Mouse (Mus musculus) hindbrain, embryonic 12.5 days (tissue): ENCODE results near the gene Gng11. TPM values are rescaled to one million over a fixed set of nuclear protein-coding genes. Genes with fewer than 3 reads are reported as not detected.

Experiments used
- ATAC-seq: fragments of 200-750 bp; cut with Nextera tagmentation; 2 replicates; pipeline ENCODE4 v1.8.0; 2017; ENCODE audit warnings: moderate TSS enrichment; ENCODE audit not compliant: low FRiP score
- H3K27ac ChIP-seq: fragments of 300-500 bp; sonication (generic); 2 replicates; pipeline ENCODE4 v1.5.1; 2016; ENCODE audit warnings: mild to moderate bottlenecking
- H3K27me3 ChIP-seq: fragments of 300-500 bp; sonication (generic); 2 replicates; pipeline ENCODE4 v1.6.1; 2016; ENCODE audit warnings: mild to moderate bottlenecking
- H3K36me3 ChIP-seq: fragments of 300-500 bp; sonication (generic); 2 replicates; pipeline ENCODE4 v1.6.1; 2016; ENCODE audit warnings: mild to moderate bottlenecking
- H3K4me1 ChIP-seq: fragments of 300-500 bp; sonication (generic); 2 replicates; pipeline ENCODE4 v1.6.1; 2016
- H3K4me2 ChIP-seq: fragments of 300-500 bp; sonication (generic); replicated peaks from 2 replicates; pipeline ENCODE4 v1.6.1; 2016; ENCODE audit warnings: mild to moderate bottlenecking
- H3K4me3 ChIP-seq: fragments of 300-500 bp; sonication (generic); 2 replicates; pipeline ENCODE4 v1.5.1; 2016; ENCODE audit warnings: mild to moderate bottlenecking
- H3K9ac ChIP-seq: fragments of 300-500 bp; sonication (generic); 2 replicates; pipeline ENCODE4 v1.6.1; 2016; ENCODE audit warnings: mild to moderate bottlenecking, moderate library complexity
- H3K9me3 ChIP-seq: fragments of 300-500 bp; sonication (generic); replicated peaks from 2 replicates; pipeline ENCODE4 v1.6.1; 2016; ENCODE audit warnings: mild to moderate bottlenecking
- WGBS: fragments of 180-500 bp; shearing (Covaris S2); methylation state at CpG from one replicate; pipeline ENCODE4 v1.1.7; 2016; 5-methylcytosine and 5-hydroxymethylcytosine counted together
- polyA plus RNA-seq: library from polyadenylated mRNA; unstranded; fragments of >200 nt; fragmentation: Nextera tagmentation; extraction: Ambion mirVana; gene quantifications from 2 replicates; pipeline ENCODE4 v1.2.1, GENCODE M21; 2016

Gene Gng11
- polyA plus RNA-seq, 1 experiment from 2014 or later, result 43.8 TPM

DNA sequence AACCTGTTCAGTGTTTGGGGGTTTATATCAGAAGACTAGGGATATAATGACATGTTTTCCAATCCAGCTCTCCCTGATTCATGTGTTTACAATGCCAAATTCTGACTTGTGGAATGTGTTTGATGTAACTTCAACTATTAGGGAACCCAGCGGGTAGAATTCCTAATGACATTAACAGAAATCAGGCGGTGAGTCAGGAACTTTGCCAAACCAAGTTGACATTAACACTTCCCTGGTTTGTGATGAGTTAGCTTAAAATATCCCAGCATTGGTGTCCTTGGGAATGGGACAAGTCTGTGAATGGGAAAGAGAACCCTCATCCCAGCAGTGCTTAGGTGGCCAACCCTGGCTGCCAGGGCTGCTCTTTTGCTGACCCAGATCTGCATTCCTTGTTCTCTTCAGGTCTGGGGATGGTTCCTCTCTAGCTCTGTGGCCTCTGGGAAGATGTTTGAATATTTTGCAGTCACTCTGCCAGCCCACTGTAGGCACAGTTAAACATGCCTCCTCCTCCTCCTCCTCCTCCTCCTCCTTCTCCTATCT is 4.9 kb downstream of the Gng11 start:
- no peaks in the 10 kb centered on the region for H3K27me3 ChIP-seq
- H3K27ac ChIP-seq, result no peak overlapping the region
- H3K36me3 ChIP-seq, result no peaks in the 10 kb centered on the region
- H3K4me2 ChIP-seq, result no peak overlapping the region
- 79% methylated on average over 2 of the region's 2 CpGs for WGBS
- H3K9ac ChIP-seq, result no peak overlapping the region
- no peak overlapping the region for H3K4me3 ChIP-seq
- no peak for ATAC-seq
- H3K9me3 ChIP-seq, result no peaks in the 10 kb centered on the region
- H3K4me1 ChIP-seq, result peaks cover 8% of the 10 kb centered on the region

- ATAC-seq, result no peak
- H3K4me2 ChIP-seq, result no peak overlapping the region
- H3K4me1 ChIP-seq, result no peaks in the 10 kb centered on the region
- no peak overlapping the region for H3K4me3 ChIP-seq
- no peaks in the 10 kb centered on the region for H3K9me3 ChIP-seq
- H3K9ac ChIP-seq, result no peak overlapping the region
- no peaks in the 10 kb centered on the region for H3K27me3 ChIP-seq
- H3K27ac ChIP-seq, result no peak overlapping the region
- H3K36me3 ChIP-seq, result no peaks in the 10 kb centered on the region
Measured at GRCm38 (mm10) chr6:4009548-4009947, 5.8 kb downstream of the Gng11 start.

- no peak overlapping the region for H3K4me3 ChIP-seq
- no peaks in the 10 kb centered on the region for H3K9me3 ChIP-seq
- no peak overlapping the region for H3K4me2 ChIP-seq
- 34% methylated on average over 1 of the region's 1 CpGs for WGBS
- no peak overlapping the region for H3K9ac ChIP-seq
- H3K4me1 ChIP-seq, result no peaks in the 10 kb centered on the region
- ATAC-seq, result no peak
- no peak overlapping the region for H3K27ac ChIP-seq
- H3K27me3 ChIP-seq, result no peaks in the 10 kb centered on the region
- no peaks in the 10 kb centered on the region for H3K36me3 ChIP-seq
Measured at GRCm38 (mm10) chr6:4022645-4023044, 18.9 kb downstream of the Gng11 start.

- WGBS, result 68% methylated on average over 2 of the region's 2 CpGs
- H3K9me3 ChIP-seq, result no peaks in the 10 kb centered on the region
- H3K27ac ChIP-seq, result no peak overlapping the region
- H3K4me3 ChIP-seq, result no peak overlapping the region
- ATAC-seq, result no peak
- H3K4me2 ChIP-seq, result no peak overlapping the region
- H3K9ac ChIP-seq, result no peak overlapping the region
- H3K4me1 ChIP-seq, result no peaks in the 10 kb centered on the region
- no peaks in the 10 kb centered on the region for H3K27me3 ChIP-seq
- H3K36me3 ChIP-seq, result no peaks in the 10 kb centered on the region
Measured at GRCm38 (mm10) chr6:4026367-4026766, 22.7 kb downstream of the Gng11 start.

DNA sequence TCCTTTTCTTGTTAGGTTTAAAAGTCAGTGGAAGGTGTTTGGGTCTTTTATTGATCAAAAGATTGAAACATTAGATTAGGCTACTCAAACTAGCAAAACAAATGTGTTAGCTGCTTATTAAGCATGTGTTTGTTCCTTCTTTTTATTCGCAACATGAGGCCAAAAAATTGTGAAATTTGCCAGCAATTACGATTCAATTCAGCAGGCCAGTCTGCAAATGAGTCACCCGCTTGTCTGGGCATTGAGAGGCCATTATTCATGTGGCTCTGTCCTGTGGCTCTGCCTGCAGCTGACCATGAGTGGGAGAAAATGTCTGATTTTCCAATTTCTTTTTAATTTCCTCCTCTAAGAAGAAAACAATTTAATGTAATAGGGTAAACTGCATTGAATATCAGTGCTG is 27.3 kb downstream of the Gng11 start:
- Histone ChIP-seq H3K9ac (no peak overlapping the region), H3K4me2 (no peak overlapping the region), H3K9me3 (no peaks in the 10 kb centered on the region), H3K27me3 (no peaks in the 10 kb centered on the region), H3K36me3 (no peaks in the 10 kb centered on the region), H3K4me3 (no peak overlapping the region), H3K4me1 (no peaks in the 10 kb centered on the region), H3K27ac (no peak overlapping the region)
- 83% methylated on average over 3 of the region's 3 CpGs for WGBS
- ATAC-seq, result no peak

GRCm38 (mm10) chr6:4041821-4042220 is 38.1 kb downstream of the Gng11 start:
- no peaks in the 10 kb centered on the region for H3K9me3 ChIP-seq
- H3K4me2 ChIP-seq, result no peak overlapping the region
- H3K4me3 ChIP-seq, result no peak overlapping the region
- WGBS, result 87% methylated on average over 1 of the region's 1 CpGs
- H3K27ac ChIP-seq, result no peak overlapping the region
- H3K36me3 ChIP-seq, result no peaks in the 10 kb centered on the region
- H3K27me3 ChIP-seq, result no peaks in the 10 kb centered on the region
- H3K9ac ChIP-seq, result no peak overlapping the region
- H3K4me1 ChIP-seq, result no peaks in the 10 kb centered on the region
- ATAC-seq, result no peak

- H3K27me3 ChIP-seq, result no peaks in the 10 kb centered on the region
- no peaks in the 10 kb centered on the region for H3K4me1 ChIP-seq
- WGBS, result 100% methylated on average over 1 of the region's 1 CpGs
- H3K4me2 ChIP-seq, result no peak overlapping the region
- H3K4me3 ChIP-seq, result no peak overlapping the region
- no peaks in the 10 kb centered on the region for H3K36me3 ChIP-seq
- ATAC-seq, result no peak
- no peak overlapping the region for H3K9ac ChIP-seq
- H3K9me3 ChIP-seq, result no peaks in the 10 kb centered on the region
- H3K27ac ChIP-seq, result no peak overlapping the region
Measured at GRCm38 (mm10) chr6:4047200-4047599, 43.5 kb downstream of the Gng11 start.

GRCm38 (mm10) chr6:4052843-4053242 is 49.1 kb downstream of the Gng11 start:
- H3K9me3 ChIP-seq, result no peaks in the 10 kb centered on the region
- H3K4me3 ChIP-seq, result no peak overlapping the region
- no peak overlapping the region for H3K9ac ChIP-seq
- H3K36me3 ChIP-seq, result no peaks in the 10 kb centered on the region
- 58% methylated on average over 1 of the region's 1 CpGs for WGBS
- H3K27me3 ChIP-seq, result no peaks in the 10 kb centered on the region
- ATAC-seq, result no peak
- H3K4me1 ChIP-seq, result no peaks in the 10 kb centered on the region
- H3K27ac ChIP-seq, result no peak overlapping the region
- no peak overlapping the region for H3K4me2 ChIP-seq

DNA sequence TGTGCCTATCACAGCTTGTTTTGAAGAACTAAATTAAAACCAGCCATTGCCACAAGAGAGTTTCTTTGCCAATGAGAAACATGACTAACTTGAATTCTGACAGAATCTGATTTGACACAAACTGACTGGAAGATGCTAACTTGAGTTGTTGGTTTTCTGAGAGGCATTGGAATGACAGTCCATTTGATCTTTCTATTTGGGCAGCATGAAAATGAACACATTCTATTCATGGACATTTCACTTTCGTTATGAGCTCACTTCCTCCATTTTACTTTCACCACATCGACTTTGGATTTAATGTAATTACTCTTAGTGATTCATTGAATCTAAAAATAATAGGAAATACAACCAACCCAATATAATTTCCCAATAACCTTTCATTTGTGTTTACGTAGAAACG is 50.7 kb downstream of the Gng11 start:
- 86% methylated on average over 4 of the region's 4 CpGs for WGBS
- Histone ChIP-seq H3K4me3 (no peak overlapping the region), H3K4me2 (no peak overlapping the region), H3K9me3 (no peaks in the 10 kb centered on the region), H3K9ac (no peak overlapping the region), H3K36me3 (no peaks in the 10 kb centered on the region), H3K27me3 (no peaks in the 10 kb centered on the region), H3K4me1 (no peaks in the 10 kb centered on the region), H3K27ac (no peak overlapping the region)
- no peak for ATAC-seq

Other genes with a start within 250 kb of the Gng11 start
- 2.1 and 2.4 TPM in 2 replicates for gene Calcr, start 239.2 kb upstream of the Gng11 start, polyA plus RNA-seq
- gene Tfpi2, start 15.0 kb upstream of the Gng11 start, polyA plus RNA-seq, result 0.34 and 0.60 TPM in 2 replicates
- gene Gngt1, start 10.1 kb upstream of the Gng11 start, polyA plus RNA-seq, result not detected in 2 replicates
- gene Bet1, start 83.1 kb downstream of the Gng11 start, polyA plus RNA-seq, result 56.0 and 61.0 TPM in 2 replicates